Mouse (Mus musculus) layer of hippocampus, adult 18-20 months (tissue): ENCODE measurements around the gene Obox2. TPM values are rescaled to one million over a fixed set of nuclear protein-coding genes. Genes with fewer than 3 reads are reported as not detected.
"Not testable (repeated sequence)": the region's sequence is repeated elsewhere in the genome, so short reads cannot be mapped to it uniquely, and the experiment has no call there.

Experiments
- DNase-seq, 2 experiments: peaks; one replicate each; pipeline ENCODE4 v3.0.0; 2022; ENCODE audit warnings: low spot score in 2 of 2
- long read RNA-seq: library from polyadenylated mRNA; stranded (forward); transcript quantifications from one replicate; pipeline ENCODE4 v2.0.0, GENCODE M21; 2021
- total RNA-seq, 2 experiments: library from RNA; stranded (reverse); gene quantifications; 2 replicates each; pipeline ENCODE4 v1.2.3; 2021

Gene Obox2
- total RNA-seq = not detected
- long read RNA-seq = 0 reads

DNA sequence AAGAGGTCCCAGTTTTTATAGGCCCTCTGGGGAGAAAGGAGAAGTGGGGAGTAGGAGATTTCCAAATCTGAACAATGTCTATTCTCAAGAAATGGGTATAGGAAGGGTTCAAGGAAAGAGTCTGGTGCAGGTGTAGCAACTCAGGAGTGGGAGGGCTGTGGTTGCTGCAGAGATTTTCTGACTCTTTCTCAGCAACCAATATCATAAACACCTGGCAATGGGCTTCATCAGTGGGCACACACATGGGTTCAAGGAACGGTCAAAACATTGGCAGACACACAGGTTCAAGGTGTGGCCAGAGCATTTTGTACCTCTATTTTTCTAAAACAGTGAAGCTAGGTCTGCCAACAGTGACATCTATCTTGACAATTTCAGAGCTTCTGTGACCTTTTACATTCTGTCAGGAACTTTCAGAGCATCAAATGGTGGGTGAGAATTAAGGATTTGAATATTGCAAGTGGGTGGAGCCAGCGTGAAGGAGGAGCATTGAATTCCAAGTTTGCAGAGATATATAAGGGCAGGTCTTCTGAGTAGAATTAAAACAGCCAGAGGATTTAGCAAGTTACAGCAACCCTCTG is at the start of gene Obox2, which contains the start of gene Obox1:
TSS of gene Obox2 (plus strand) at position 301 of the 578 bp plus-strand sequence.
TSS of gene Obox1 (plus strand) at position 528 of the 578 bp plus-strand sequence.
- not testable (repeated sequence) for DNase-seq

DNA sequence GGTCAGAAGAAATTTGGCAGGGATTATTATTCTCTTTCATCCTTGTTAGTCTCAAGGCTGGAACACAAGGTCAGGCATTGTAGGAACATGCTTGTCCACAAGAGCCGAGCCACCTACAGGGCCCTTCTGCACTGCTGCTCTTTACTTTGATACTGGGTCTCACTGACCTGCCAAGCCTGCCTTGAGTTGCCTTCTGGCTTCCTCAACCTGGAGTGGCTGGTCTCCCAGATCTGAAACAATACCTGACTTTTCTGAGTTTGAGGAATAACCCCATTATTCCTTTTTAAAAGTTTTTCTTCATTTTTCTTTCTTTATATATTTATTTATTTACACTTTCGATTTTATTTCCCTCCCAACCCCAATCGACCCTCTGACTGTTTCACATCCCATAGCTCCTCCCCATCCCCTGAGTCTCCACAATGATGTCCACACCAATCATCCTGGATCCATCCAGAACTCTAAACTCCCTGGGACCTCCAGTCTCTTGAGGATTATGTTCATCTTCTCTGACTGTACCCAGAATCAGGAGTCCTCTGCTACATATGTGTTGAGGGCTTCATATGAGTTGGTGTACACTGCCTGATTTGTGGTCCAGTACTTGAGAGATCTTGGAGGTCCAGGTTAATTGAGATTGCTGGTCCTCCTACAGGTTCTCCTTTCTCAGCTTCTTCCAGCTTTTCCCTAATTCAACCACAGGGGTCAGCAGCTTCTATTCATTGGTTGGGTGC is 10.8 kb downstream of the Obox2 start:
- not testable (repeated sequence) for DNase-seq

DNA sequence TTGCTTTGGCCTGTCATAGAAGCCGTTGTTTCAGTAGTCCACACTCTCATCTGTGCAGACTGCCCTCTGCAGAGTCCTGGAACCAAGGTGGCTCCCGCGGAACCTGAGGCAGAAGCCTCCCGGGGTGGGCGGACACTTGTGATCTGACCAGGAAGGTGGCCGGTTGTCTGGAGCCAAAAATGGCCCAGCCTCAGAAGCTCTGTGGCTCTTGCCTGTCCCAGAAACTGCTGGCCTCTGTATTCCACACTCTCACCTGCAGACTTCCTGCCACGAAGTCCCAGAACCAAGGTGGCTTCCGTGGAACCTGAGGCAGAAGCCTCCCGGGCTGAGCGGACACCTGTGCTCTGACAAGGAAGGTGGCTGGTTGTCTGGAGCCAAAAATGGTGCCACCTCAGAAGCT is 18.3 kb downstream of the Obox2 start:
- DNase-seq = not testable (repeated sequence)

DNA sequence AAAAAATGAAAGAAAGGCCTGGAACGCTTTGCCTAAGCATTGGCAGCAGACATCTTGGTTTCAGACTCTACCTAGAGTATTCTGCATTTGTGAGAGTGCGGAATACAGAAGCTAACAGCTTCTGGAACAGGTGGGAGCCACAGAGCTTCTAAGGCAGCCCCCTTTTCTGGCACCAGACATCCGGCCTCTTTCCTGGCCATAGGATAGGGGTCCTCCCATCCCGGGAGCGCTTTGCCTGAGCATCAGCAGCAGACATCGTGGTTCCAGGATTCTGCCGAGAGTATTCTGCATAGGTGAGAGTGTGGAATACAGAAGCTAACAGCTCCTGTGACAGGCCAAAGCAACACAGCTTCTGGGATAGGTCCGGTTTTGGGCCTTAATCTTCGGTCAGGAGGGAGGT is 29.5 kb downstream of the Obox2 start:
- not testable (repeated sequence) for DNase-seq

DNA sequence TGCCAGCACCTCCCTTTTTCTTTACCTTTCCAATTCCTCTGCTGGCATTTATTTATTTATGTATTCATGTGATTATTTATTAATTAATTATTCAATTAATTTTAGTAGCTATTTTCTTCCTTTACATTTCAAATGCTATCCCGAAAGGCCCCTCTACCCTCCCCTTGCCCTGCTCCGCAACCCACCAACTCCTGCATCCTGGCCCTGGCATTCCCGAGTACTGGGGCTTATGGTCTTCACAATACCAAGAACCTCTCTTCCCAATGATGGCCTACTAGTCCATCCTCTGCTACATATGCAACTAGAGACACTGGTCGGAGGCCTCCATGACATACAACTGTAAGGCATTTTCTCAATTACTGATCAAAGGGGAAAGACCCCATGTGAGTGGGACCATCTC is 37.0 kb downstream of the Obox2 start:
- DNase-seq = not testable (repeated sequence)

Other genes with a start within 250 kb of the Obox2 start
- gene Obox1, start 227 bp downstream of the Obox2 start, total RNA-seq = not detected